Mouse (Mus musculus) heart, embryonic 11.5 days (tissue): Measurements from ENCODE around the gene Cdk5. TPM values are rescaled to one million over a fixed set of nuclear protein-coding genes. Genes with fewer than 3 reads are reported as not detected.

Source experiments
- ATAC-seq: fragments of 200-750 bp; cut with Nextera tagmentation; replicated peaks from 2 replicates; pipeline ENCODE4 v1.8.0; 2017; ENCODE audit warnings: moderate library complexity; ENCODE audit not compliant: insufficient number of reproducible peaks, low FRiP score, low TSS enrichment
- H3K27ac ChIP-seq: fragments of 300-500 bp; sonication (generic); 2 replicates; pipeline ENCODE4 v1.5.1; 2014; ENCODE audit warnings: mild to moderate bottlenecking, low read depth, low read length
- H3K27me3 ChIP-seq: fragments of 300-500 bp; sonication (generic); 2 replicates; pipeline ENCODE4 v1.6.1; 2014; ENCODE audit warnings: mild to moderate bottlenecking, low read length, mixed read lengths; ENCODE audit not compliant: control insufficient read depth, insufficient read depth
- H3K36me3 ChIP-seq: fragments of 300-500 bp; sonication (generic); 2 replicates; pipeline ENCODE4 v1.6.1; 2014; ENCODE audit warnings: mild to moderate bottlenecking, low read length, moderate library complexity, mixed read lengths; ENCODE audit not compliant: control insufficient read depth, insufficient read depth
- H3K4me1 ChIP-seq: fragments of 300-500 bp; sonication (generic); 2 replicates; pipeline ENCODE4 v1.6.1; 2014; ENCODE audit warnings: low read length; ENCODE audit not compliant: control insufficient read depth, insufficient read depth
- H3K4me2 ChIP-seq: fragments of 300-500 bp; sonication (generic); 2 replicates; pipeline ENCODE4 v1.6.1; 2014; ENCODE audit warnings: mild to moderate bottlenecking, moderate library complexity
- H3K4me3 ChIP-seq: fragments of 300-500 bp; sonication (generic); 2 replicates; pipeline ENCODE4 v1.5.1; 2014; ENCODE audit warnings: low read depth, low read length
- H3K9ac ChIP-seq: fragments of 300-500 bp; sonication (generic); 2 replicates; pipeline ENCODE4 v1.6.1; 2014; ENCODE audit warnings: mild to moderate bottlenecking, low read depth, low read length, moderate library complexity
- H3K9me3 ChIP-seq: fragments of 300-500 bp; sonication (generic); replicated peaks from 2 replicates; pipeline ENCODE4 v1.6.1; 2016; ENCODE audit warnings: low read length; ENCODE audit not compliant: control insufficient read depth
- WGBS: fragments of 180-500 bp; shearing (Covaris S2); extraction: QIAGEN DNeasy Blood & Tissue Kit; methylation state at CpG from one replicate; pipeline ENCODE4 v1.1.7; 2014; ENCODE audit not compliant: insufficient replicate concordance; 5-methylcytosine and 5-hydroxymethylcytosine counted together
- polyA plus RNA-seq: library from polyadenylated mRNA; unstranded; fragments of >200 nt; fragmentation: Nextera tagmentation; extraction: Ambion mirVana; gene quantifications from 2 replicates; pipeline ENCODE4 v1.2.1, GENCODE M21; 2014

Cdk5 gene
- 34.0 and 36.2 TPM in 2 replicates for polyA plus RNA-seq

GRCm38 (mm10) chr5:24423129-24424003, at the start of gene Cdk5, which contains the start of gene Slc4a2:
Gene Cdk5 (minus strand): TSS chr5:24423530.
Gene Slc4a2 (plus strand): TSS chr5:24423837.
- ATAC-seq, result peak; percentile 87
- H3K27ac ChIP-seq, result peak within 1 kb of the TSS; percentile 97

GRCm38 (mm10) chr5:24470600-24470999, 47.3 kb upstream of the Cdk5 start:
- Histone ChIP-seq H3K27ac (no peak overlapping the region), H3K36me3 (no peaks in the 10 kb centered on the region), H3K4me3 (no peak overlapping the region), H3K27me3 (peaks cover 9% of the 10 kb centered on the region), H3K9me3 (no peaks in the 10 kb centered on the region), H3K4me2 (no peak overlapping the region), H3K9ac (no peak overlapping the region), H3K4me1 (peaks cover 40% of the 10 kb centered on the region)
- 7% methylated on average over 5 of the region's 5 CpGs for WGBS
- ATAC-seq, result 0 out of 2 replicates have a peak, but pooled peaks have one; percentile 44

More at GRCm38 (mm10) chr5:24423129-24424003, at the start of gene Cdk5, which contains the start of gene Slc4a2:
- peaks cover 34% of the 10 kb centered on the region for H3K4me1 ChIP-seq
- WGBS, result under 1% methylated on average over 46 of the region's 46 CpGs
- H3K27me3 ChIP-seq, result no peaks in the 10 kb centered on the region
- peak within 1 kb of the TSS; percentile 95 for H3K4me2 ChIP-seq
- peaks cover 2% of the 10 kb centered on the region; the same call in 1 of the 2 replicates for H3K36me3 ChIP-seq
- peak within 1 kb of the TSS; percentile 74 for H3K4me3 ChIP-seq
- peak within 1 kb of the TSS; percentile 87 for H3K9ac ChIP-seq
- no peaks in the 10 kb centered on the region for H3K9me3 ChIP-seq

- 62% methylated on average over 12 of the region's 12 CpGs for WGBS
- H3K9ac ChIP-seq, result no peak overlapping the region
These were observed 43.4 kb upstream of the Cdk5 start for GRCm38 (mm10) chr5:24466762-24467161.

GRCm38 (mm10) chr5:24455613-24456012, 32.3 kb upstream of the Cdk5 start:
- no peaks in the 10 kb centered on the region for H3K9me3 ChIP-seq
- peak overlapping the region; percentile 38 for H3K4me2 ChIP-seq
- peak overlapping the region; percentile 74 for H3K27ac ChIP-seq
- no peak overlapping the region for H3K4me3 ChIP-seq
- H3K4me1 ChIP-seq, result peaks cover 36% of the 10 kb centered on the region
- 66% methylated on average over 7 of the region's 7 CpGs for WGBS
- ATAC-seq, result no peak
- no peaks in the 10 kb centered on the region for H3K27me3 ChIP-seq
- H3K36me3 ChIP-seq, result no peaks in the 10 kb centered on the region
- H3K9ac ChIP-seq, result peak overlapping the region; percentile 48; the same call in 1 of the 2 replicates

More at GRCm38 (mm10) chr5:24466762-24467161, 43.4 kb upstream of the Cdk5 start:
- peaks cover 9% of the 10 kb centered on the region; the same call in 1 of the 2 replicates for H3K4me1 ChIP-seq
- no peak overlapping the region for H3K4me3 ChIP-seq
- no peaks in the 10 kb centered on the region for H3K27me3 ChIP-seq
- no peak for ATAC-seq
- no peak overlapping the region for H3K4me2 ChIP-seq
- H3K36me3 ChIP-seq, result no peaks in the 10 kb centered on the region
- no peak overlapping the region for H3K27ac ChIP-seq
- no peaks in the 10 kb centered on the region for H3K9me3 ChIP-seq

- Histone ChIP-seq H3K27me3 (no peaks in the 10 kb centered on the region), H3K36me3 (no peaks in the 10 kb centered on the region), H3K27ac (peak overlapping the region; percentile 74), H3K4me2 (peak overlapping the region; percentile 38), H3K4me1 (peaks cover 36% of the 10 kb centered on the region), H3K4me3 (no peak overlapping the region), H3K9ac (peak overlapping the region; percentile 48), H3K9me3 (no peaks in the 10 kb centered on the region)
- 56% methylated on average over 3 of the region's 3 CpGs for WGBS
- no peak for ATAC-seq
These were observed 31.7 kb upstream of the Cdk5 start for GRCm38 (mm10) chr5:24455076-24455475.

- no peak overlapping the region for H3K27ac ChIP-seq
- peaks cover 36% of the 10 kb centered on the region for H3K4me1 ChIP-seq
- 34% methylated on average over 2 of the region's 2 CpGs for WGBS
These were observed 30.6 kb upstream of the Cdk5 start for GRCm38 (mm10) chr5:24453985-24454303.

GRCm38 (mm10) chr5:24453283-24453984, 30.1 kb upstream of the Cdk5 start:
- WGBS, result 23% methylated on average over 5 of the region's 5 CpGs
- Histone ChIP-seq H3K4me2 (peak overlapping the region; percentile 79), H3K27me3 (no peaks in the 10 kb centered on the region), H3K4me3 (peak overlapping the region; percentile 86), H3K9ac (peak overlapping the region; percentile 88), H3K27ac (peak overlapping the region; percentile 89; the same call in 1 of the 2 replicates), H3K9me3 (no peaks in the 10 kb centered on the region), H3K36me3 (no peaks in the 10 kb centered on the region), H3K4me1 (peaks cover 36% of the 10 kb centered on the region)
- no peak for ATAC-seq

More at GRCm38 (mm10) chr5:24453985-24454303, 30.6 kb upstream of the Cdk5 start:
- no peaks in the 10 kb centered on the region for H3K27me3 ChIP-seq
- no peak for ATAC-seq
- H3K4me3 ChIP-seq, result peak overlapping the region; percentile 86; the same call in 1 of the 2 replicates
- no peaks in the 10 kb centered on the region for H3K9me3 ChIP-seq
- no peaks in the 10 kb centered on the region for H3K36me3 ChIP-seq
- H3K9ac ChIP-seq, result no peak overlapping the region
- peak overlapping the region; percentile 79 for H3K4me2 ChIP-seq

- ATAC-seq, result 0 out of 2 replicates have a peak, but pooled peaks have one; percentile 5
- Histone ChIP-seq H3K4me3 (peak overlapping the region; percentile 86), H3K9ac (peak overlapping the region; percentile 88), H3K27me3 (no peaks in the 10 kb centered on the region), H3K9me3 (no peaks in the 10 kb centered on the region), H3K27ac (peak overlapping the region; percentile 89), H3K4me2 (peak overlapping the region; percentile 79), H3K4me1 (peaks cover 41% of the 10 kb centered on the region), H3K36me3 (no peaks in the 10 kb centered on the region)
- under 1% methylated on average over 29 of the region's 29 CpGs for WGBS
These were observed 29.4 kb upstream of the Cdk5 start for GRCm38 (mm10) chr5:24452691-24453233.
